Mouse (Mus musculus) adrenal gland, postnatal 36 days (tissue): Measurements from ENCODE around the gene Pign. TPM values are rescaled to one million over a fixed set of nuclear protein-coding genes. Genes with fewer than 3 reads are reported as not detected.

Source experiments
- DNase-seq, 2 experiments: peaks; one replicate each; pipeline ENCODE4 v3.0.0; 2021; ENCODE audit warnings: mixed read lengths in 1 of 2
- microRNA-seq: library from miRNA; unstranded; fragments of <30 nt; microRNA quantifications from one replicate; pipeline ENCODE4 v1.2.0, GENCODE M21; 2021
- total RNA-seq, 2 experiments: library from RNA; stranded (reverse); gene quantifications; 2 replicates each; pipeline ENCODE4 v1.2.3; 2021

Gene Pign
- total RNA-seq, 2 experiments from 2014 or later, result 38.8 to 43.8 TPM

DNA sequence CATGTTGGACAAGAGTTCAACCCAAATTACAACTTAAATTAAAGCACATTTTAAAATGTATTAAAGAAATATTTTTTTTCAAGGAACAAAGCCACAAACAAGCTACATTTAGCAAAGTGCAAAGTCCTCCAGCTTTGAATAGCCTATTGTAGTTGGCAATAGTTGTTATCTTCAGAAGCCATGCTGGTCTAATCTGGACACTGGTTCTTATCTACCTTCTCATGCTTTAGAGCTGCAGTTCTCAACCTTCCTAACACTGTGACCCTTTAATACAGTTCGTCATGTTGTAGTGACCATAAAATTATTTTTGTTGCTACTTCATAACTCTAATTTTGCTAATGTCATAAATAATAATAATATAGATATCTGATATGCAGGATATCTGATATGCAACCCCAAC is 99.2 kb downstream of the Pign start:
- DNase-seq, result no peak

DNA sequence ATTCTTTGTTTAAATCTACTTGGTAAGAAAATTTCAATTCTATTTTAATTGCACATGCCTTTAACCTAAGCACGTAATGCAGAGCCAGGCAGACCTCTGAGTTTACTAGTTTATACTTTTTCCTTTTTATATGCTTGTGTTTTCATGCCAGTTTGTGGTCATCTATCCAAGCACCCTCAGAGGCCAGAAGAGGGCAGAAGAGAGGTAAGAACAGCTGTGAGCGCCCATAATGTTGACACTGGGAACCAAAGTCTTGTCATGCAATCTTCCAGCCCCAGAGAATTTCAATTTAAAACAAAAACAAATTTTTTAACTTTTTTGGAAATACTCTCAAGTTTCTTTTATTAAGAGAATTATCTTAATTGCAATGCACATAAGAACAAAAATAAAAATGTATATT is 99.7 kb downstream of the Pign start:
- no peak for DNase-seq

DNA sequence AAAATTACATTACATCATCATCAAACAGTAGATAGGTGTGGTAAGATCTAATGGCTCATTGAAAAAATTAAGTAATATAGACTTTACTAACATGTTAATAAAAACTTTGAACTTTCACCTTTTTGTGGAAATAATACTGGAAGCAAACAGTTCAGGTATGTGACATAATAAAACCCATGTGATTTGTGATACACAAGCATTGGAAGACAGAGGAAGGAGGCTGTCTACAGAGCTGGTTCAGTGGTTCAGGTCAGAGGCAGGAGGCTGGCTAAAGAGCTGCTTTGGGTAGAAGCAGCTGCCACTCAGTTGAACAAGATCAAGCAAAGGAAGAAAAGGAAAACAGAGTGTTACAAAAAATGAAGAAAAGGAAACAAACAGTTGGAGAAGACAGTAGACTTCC is 107.4 kb downstream of the Pign start:
- no peak for DNase-seq

DNA sequence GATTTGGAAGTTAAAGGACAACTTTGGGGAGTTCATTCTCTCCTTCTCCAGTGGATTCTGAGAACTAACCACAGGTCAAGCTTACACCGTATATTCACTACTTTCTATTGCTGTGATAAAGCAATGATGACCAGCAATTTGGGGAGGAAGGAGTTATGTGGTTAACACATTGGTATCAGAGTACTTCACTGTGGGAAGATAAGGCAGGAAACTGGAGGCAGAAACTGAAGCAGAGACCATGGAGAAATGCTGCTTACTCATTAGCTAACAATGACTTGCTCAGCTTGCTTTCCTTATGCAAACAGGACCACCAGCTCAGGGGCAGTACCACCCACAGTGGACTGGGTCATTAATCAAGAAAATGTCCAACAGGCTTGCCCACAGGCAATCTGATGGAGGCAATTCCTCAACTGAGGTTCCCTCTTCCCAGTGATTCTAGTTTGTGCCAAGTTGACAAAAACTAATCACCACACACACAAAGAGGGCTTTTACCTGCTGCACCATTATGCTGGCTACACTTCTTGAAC is 108.2 kb downstream of the Pign start:
- DNase-seq, result no peak

DNA sequence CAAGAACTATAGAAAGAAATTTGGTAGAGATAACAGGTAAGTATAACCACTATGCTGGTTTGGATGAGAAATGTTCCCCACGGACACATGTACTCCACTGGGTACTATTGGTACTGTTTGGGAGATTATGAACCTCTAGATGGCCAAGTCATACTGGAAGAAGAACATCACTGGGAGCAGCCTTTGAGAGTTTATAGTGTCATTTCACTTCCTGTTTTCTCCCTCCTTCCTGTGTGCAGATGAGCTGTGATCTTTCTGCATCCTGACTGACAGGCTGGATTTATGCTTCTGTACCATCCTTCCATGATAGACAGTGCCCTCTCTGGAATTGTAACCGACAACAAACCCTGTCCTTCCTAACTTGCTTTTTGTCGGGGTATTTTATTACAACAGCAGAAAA is 110.3 kb downstream of the Pign start:
- no peak for DNase-seq

DNA sequence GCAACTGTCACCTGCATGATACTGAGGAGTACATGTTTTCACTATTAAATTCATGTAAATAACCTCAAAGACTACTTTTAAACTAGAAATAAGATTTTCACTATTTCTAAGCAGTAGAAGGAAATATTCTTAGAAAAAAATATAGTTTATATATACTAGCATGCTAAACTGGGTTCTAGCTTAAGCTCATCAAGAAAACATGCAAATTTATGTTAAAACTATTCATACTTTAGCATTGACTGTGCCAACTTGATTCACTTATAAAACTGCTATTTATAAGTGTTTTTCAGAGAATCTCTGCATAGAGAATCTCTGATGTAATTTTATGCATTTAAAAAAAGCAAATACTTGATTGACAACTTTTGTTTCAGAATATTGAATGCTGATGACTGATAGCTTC is 113.3 kb downstream of the Pign start:
- DNase-seq, result no peak

DNA sequence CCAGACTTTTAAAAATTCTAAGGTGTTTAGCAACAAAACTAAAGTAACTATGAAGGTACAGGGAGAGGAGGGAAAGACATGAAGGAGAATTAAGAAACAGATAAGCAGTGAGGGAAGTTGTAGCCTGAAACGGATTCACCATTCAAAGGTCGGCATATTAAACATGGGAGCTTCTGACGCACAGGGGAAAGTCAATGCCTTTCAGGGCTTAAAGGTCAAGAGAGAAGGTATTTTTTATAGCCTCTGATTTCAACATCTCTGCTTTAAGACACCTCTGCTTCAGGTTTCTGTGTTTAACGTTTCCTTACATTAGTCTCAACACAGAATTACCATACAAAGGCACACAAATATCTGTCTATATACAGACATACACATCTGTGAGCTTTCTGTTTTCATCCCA is 113.8 kb downstream of the Pign start:
- DNase-seq, result no peak

DNA sequence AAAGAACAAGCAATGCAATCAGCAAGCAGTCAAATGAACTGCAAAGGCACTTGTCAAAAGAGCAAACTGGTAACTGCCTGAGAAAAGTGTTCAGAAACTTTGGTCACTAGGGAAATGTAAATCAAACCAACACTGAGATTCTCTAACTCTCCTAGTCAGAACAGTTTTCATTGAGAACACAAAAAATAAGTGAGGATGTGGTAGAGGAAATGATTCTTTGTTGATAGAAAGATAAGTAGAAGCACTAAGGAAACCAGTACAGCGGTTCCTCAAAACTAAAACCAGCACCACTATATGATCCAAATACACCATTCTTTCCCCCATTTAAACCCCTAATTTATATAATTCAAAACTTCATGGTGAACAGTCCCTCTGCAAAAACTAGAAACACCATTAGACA is 120.4 kb downstream of the Pign start:
- DNase-seq, result no peak

DNA sequence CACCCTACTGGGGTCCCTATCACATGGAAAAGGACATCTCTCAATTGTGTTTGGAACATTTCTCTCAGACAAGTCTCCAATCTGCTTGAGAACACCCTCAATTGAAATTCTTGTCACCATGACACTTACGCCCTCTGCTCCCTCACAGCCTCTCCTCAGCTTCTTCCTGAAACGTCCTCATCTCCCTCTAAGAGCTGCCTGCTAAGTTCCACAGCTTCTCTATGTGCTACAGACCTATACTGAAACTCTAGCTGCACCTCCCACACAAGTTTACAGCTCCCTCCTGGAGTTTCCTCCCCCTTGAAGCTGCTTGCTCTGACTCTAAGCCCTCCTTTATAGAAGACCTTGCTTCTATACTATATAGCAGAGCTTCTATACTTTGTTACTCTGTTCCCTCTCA is 139.7 kb downstream of the Pign start:
- no peak for DNase-seq

DNA sequence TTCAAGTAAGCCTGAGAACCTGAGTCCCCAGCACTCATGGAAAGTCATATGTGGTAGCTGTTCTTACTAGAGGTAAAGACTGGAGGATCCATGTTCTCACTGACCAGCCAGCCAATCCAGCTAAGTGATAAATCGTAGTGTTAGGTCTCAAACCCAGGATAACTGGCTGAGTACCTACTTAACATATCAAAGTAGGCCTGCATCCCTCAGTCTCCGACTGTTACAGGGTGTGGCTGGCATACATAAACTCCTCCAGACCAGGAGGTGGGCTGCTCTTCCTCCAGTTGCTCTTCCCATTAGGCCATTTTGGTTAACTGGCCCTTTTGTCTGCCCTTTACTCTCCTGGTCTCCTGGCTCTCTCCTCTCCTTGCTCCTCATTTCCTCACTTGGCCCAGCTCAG is 141.2 kb downstream of the Pign start:
- no peak for DNase-seq

DNA sequence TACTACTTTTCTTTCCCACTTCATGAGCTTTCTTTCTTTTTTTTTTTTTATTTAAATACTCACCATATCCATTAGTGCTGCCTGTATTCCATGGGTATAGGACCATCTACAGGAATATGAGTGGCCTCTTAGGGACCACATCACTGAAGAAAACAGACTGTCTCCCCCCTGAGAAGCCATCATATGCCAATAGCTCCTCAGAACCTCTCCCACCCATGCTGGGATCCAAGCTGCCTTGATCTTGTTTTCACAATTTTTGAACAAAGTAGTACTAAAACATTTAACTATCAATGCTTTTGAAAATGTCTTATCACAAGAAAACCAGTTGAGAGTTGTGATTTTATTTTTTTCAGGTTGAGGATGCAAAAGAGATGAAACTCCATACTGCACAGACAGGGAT is 145.4 kb downstream of the Pign start:
- no peak for DNase-seq

DNA sequence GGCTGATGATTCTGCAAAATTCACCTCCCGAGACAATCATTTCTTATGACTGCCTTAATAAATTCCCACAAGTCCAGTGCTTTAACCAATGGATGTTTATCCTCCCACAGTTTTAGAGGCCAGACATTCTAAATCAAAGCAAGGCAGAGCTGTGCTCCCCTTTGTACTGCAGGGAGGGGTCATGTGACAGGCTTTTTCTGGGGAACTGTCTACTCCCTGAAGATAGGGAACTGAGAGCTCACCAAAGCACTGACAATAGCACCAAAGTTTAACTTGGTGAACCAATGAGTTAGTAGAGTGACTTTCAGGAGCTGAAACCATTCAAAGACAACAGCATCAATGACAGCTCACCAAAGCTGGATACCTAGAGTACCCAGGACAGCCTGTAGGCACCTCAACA is 156.4 kb downstream of the Pign start:
- DNase-seq, result no peak

DNA sequence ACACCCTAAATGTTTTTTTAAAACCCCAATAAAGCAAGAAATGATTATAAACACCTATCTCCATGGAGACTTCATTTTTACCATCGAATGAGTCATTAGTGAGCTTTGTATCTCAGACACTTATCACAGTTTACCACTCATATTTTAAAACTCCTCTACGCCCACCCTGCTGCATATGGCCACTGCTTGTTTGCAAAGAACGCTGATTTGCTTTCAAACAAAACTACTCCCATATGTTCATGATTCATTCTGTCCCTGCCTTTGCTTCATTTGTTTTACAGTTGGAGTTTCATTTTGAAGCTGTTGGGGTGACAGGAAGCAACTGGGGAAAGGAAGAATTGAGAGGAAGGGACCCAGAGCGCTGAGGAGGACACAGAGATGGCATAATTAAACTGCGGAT is 170.9 kb downstream of the Pign start:
- DNase-seq, result no peak

DNA sequence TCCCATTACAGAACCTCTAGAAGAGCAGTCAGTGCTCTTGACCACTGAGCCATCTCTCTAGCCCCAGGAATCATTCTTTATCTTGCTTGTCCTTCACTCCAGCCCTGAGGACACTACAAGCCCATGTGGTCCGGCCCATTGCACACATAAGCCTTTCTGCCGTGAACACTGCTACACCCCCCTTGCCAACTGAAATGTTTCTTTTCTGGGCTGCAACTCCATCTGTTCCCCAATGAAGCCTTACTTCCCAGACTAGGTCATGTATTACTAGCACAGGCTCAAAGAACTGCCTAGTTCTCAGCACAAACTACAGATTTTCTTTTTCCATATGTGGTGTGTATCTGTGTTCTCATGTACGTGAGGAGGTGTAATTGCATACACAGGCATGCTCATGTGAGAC is 174.0 kb downstream of the Pign start:
- no peak for DNase-seq

DNA sequence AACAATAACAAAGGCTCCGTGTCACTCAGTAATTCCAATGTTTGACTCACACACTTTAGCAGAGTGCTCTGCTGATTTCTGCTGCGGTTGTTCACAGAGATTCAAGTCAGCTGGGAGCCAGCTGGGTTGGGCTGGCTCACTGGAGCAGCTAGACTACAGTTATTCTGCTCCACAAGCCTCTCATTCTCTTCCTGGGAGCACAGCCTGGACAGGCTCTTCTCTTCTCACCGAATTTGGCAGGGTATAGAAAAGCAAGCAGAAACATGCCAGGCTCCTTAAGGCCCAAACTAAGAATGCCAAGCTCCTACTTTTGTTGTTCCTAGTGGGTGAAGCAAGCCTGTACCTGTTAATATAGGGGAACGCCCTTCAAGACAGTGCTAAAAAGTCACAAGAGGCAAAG is 176.4 kb downstream of the Pign start:
- DNase-seq, result no peak

Small RNA genes lying within 50 kb of the gene (microRNA-seq; reads per million reads assigned to microRNA genes)
- gene Gm22426, result not detected

Other genes starting within 250 kb of the Pign start
- gene Relch, start 184 bp upstream of the Pign start, total RNA-seq, result 10 to 100 TPM; 34.8 to 40.7 TPM
- 1 to 10 TPM; 2.2 to 3.3 TPM for gene Tnfrsf11a, start 117.0 kb upstream of the Pign start, total RNA-seq